Mouse (Mus musculus) intestine, embryonic 15.5 days (tissue): ENCODE data around the gene Syt14. TPM values are rescaled to one million over a fixed set of nuclear protein-coding genes. Genes with fewer than 3 reads are reported as not detected.

Experiments
- ATAC-seq: fragments of 200-750 bp; cut with Nextera tagmentation; 2 replicates; pipeline ENCODE4 v1.8.0; 2017; ENCODE audit warnings: moderate TSS enrichment, moderate library complexity
- H3K27ac ChIP-seq: fragments of 300-500 bp; sonication (generic); 2 replicates; pipeline ENCODE4 v1.5.1; 2015; ENCODE audit warnings: mild to moderate bottlenecking, inconsistent platforms
- H3K27me3 ChIP-seq: fragments of 300-500 bp; sonication (generic); replicated peaks from 2 replicates; pipeline ENCODE4 v1.6.1; 2015; ENCODE audit warnings: inconsistent platforms
- H3K36me3 ChIP-seq: fragments of 300-500 bp; sonication (generic); 2 replicates; pipeline ENCODE4 v1.6.1; 2015; ENCODE audit warnings: inconsistent platforms
- H3K4me1 ChIP-seq: fragments of 300-500 bp; sonication (generic); replicated peaks from 2 replicates; pipeline ENCODE4 v1.6.1; 2015; ENCODE audit warnings: inconsistent platforms
- H3K4me2 ChIP-seq: fragments of 300-500 bp; sonication (generic); replicated peaks from 2 replicates; pipeline ENCODE4 v1.6.1; 2015; ENCODE audit warnings: mild to moderate bottlenecking, inconsistent platforms
- H3K4me3 ChIP-seq: fragments of 300-500 bp; sonication (generic); replicated peaks from 2 replicates; pipeline ENCODE4 v1.5.1; 2015; ENCODE audit warnings: inconsistent platforms
- H3K9ac ChIP-seq: fragments of 300-500 bp; sonication (generic); 2 replicates; pipeline ENCODE4 v1.6.1; 2015; ENCODE audit warnings: inconsistent platforms
- H3K9me3 ChIP-seq: fragments of 300-500 bp; sonication (generic); 2 replicates; pipeline ENCODE4 v1.6.1; 2016; ENCODE audit warnings: inconsistent platforms
- WGBS: fragments of 180-500 bp; shearing (Covaris S2); methylation state at CpG from one replicate; pipeline ENCODE4 v1.1.7; 2015; 5-methylcytosine and 5-hydroxymethylcytosine counted together
- polyA plus RNA-seq: library from polyadenylated mRNA; unstranded; fragments of >200 nt; fragmentation: Nextera tagmentation; extraction: Ambion mirVana; gene quantifications from 2 replicates; pipeline ENCODE4 v1.2.1, GENCODE M21; 2015

The Syt14 gene
- polyA plus RNA-seq, 1 experiment from 2014 or later: 2.3 TPM

GRCm38 (mm10) chr1:193024311-193024710 is 11.3 kb downstream of the Syt14 start:
- ATAC-seq: peak; percentile 74
- Histone ChIP-seq H3K36me3 (no peaks in the 10 kb centered on the region), H3K27me3 (no peaks in the 10 kb centered on the region), H3K4me2 (no peak overlapping the region), H3K9ac (no peak overlapping the region), H3K4me3 (no peak overlapping the region), H3K9me3 (no peaks in the 10 kb centered on the region), H3K27ac (no peak overlapping the region), H3K4me1 (0 out of 2 replicates have a peak, but pooled peaks cover 3% of the 10 kb centered on the region)
- 48% methylated on average over 1 of the region's 1 CpGs for WGBS

- Histone ChIP-seq H3K36me3 (no peaks in the 10 kb centered on the region), H3K9me3 (no peaks in the 10 kb centered on the region), H3K27me3 (no peaks in the 10 kb centered on the region), H3K4me2 (no peak overlapping the region), H3K4me1 (no peaks in the 10 kb centered on the region), H3K4me3 (no peak overlapping the region), H3K9ac (no peak overlapping the region), H3K27ac (no peak overlapping the region)
- WGBS: 90% methylated on average over 2 of the region's 2 CpGs
- no peak for ATAC-seq
Observed at GRCm38 (mm10) chr1:193012351-193012750, 23.2 kb downstream of the Syt14 start.

- WGBS: 80% methylated on average over 3 of the region's 3 CpGs
- H3K4me1 ChIP-seq: no peaks in the 10 kb centered on the region
- H3K4me3 ChIP-seq: no peak overlapping the region
- H3K9me3 ChIP-seq: no peaks in the 10 kb centered on the region
- H3K36me3 ChIP-seq: no peaks in the 10 kb centered on the region
- H3K27me3 ChIP-seq: no peaks in the 10 kb centered on the region
- no peak overlapping the region for H3K9ac ChIP-seq
- no peak overlapping the region for H3K4me2 ChIP-seq
- H3K27ac ChIP-seq: no peak overlapping the region
- peak; percentile 65; the same call in 1 of the 2 replicates for ATAC-seq
Observed at GRCm38 (mm10) chr1:193011000-193011769, 24.4 kb downstream of the Syt14 start.

GRCm38 (mm10) chr1:193004581-193004980 is 31.0 kb downstream of the Syt14 start:
- no peak overlapping the region for H3K27ac ChIP-seq
- no peak for ATAC-seq
- no peak overlapping the region for H3K4me3 ChIP-seq

DNA sequence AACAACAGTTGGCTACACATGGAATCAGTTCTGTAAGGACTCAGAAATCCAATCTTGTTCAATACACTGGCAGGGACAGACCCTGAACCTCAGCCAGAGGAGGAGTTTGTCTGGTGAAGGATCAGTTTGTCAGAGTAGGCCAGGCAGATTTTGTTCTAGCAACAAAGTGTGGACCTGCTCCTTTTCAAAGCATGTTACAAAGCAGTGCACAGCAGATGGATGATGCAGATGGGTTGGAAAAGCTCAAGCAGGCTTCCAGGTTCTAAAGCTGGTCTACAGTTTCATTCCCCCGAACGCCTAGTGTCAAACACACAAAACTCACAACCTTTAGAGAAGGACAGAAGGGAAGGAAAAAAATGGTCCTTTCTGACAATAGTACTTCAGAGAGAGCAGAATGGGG is 31.6 kb downstream of the Syt14 start:
- ATAC-seq: no peak
- no peak overlapping the region for H3K9ac ChIP-seq
- 74% methylated on average over 2 of the region's 2 CpGs for WGBS
- no peaks in the 10 kb centered on the region for H3K36me3 ChIP-seq
- no peaks in the 10 kb centered on the region for H3K27me3 ChIP-seq
- H3K27ac ChIP-seq: no peak overlapping the region
- no peaks in the 10 kb centered on the region; the same call in 1 of the 2 replicates for H3K4me1 ChIP-seq
- H3K4me2 ChIP-seq: no peak overlapping the region
- H3K9me3 ChIP-seq: no peaks in the 10 kb centered on the region
- H3K4me3 ChIP-seq: no peak overlapping the region

More at GRCm38 (mm10) chr1:193004581-193004980, 31.0 kb downstream of the Syt14 start:
- Histone ChIP-seq H3K27me3 (no peaks in the 10 kb centered on the region), H3K36me3 (no peaks in the 10 kb centered on the region), H3K9me3 (no peaks in the 10 kb centered on the region), H3K9ac (no peak overlapping the region), H3K4me1 (no peaks in the 10 kb centered on the region; the same call in 1 of the 2 replicates), H3K4me2 (no peak overlapping the region)
- WGBS: 86% methylated on average over 1 of the region's 1 CpGs

DNA sequence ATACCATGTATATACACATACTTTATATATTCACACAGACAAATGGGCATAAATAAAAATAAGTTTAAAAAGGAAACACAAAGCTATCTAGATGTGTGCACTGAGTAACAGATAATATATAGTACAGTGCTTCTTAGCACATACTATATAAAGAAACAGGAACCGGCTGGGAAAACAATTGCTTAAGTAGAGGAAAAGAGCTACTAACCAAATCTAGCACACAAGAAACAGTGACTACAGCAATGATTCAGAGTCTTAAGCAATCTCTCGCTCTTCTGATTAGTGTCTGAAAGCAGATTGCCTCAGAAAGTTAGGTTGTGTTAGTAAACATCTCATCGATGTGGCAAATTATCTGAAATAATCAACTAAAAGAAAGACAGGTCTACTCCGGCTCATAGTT is 33.3 kb downstream of the Syt14 start:
- H3K27ac ChIP-seq: no peak overlapping the region
- WGBS: 86% methylated on average over 4 of the region's 4 CpGs
- H3K36me3 ChIP-seq: no peaks in the 10 kb centered on the region
- H3K4me2 ChIP-seq: no peak overlapping the region
- no peak for ATAC-seq
- H3K27me3 ChIP-seq: no peaks in the 10 kb centered on the region
- H3K4me3 ChIP-seq: no peak overlapping the region
- H3K9me3 ChIP-seq: no peaks in the 10 kb centered on the region
- H3K4me1 ChIP-seq: no peaks in the 10 kb centered on the region; the same call in 1 of the 2 replicates
- H3K9ac ChIP-seq: no peak overlapping the region

GRCm38 (mm10) chr1:193001587-193001986 is 34.0 kb downstream of the Syt14 start:
- Histone ChIP-seq H3K4me3 (no peak overlapping the region), H3K4me1 (no peaks in the 10 kb centered on the region; the same call in 1 of the 2 replicates), H3K9ac (no peak overlapping the region), H3K36me3 (no peaks in the 10 kb centered on the region), H3K9me3 (no peaks in the 10 kb centered on the region), H3K27ac (no peak overlapping the region), H3K27me3 (no peaks in the 10 kb centered on the region), H3K4me2 (no peak overlapping the region)
- 74% methylated on average over 2 of the region's 2 CpGs for WGBS
- ATAC-seq: peak; percentile 88

- no peaks in the 10 kb centered on the region for H3K36me3 ChIP-seq
- no peaks in the 10 kb centered on the region; the same call in 1 of the 2 replicates for H3K4me1 ChIP-seq
- H3K4me3 ChIP-seq: no peak overlapping the region
- no peak overlapping the region for H3K27ac ChIP-seq
- H3K9me3 ChIP-seq: no peaks in the 10 kb centered on the region
- no peak overlapping the region for H3K9ac ChIP-seq
- peak; percentile 66; the same call in 1 of the 2 replicates for ATAC-seq
- no peak overlapping the region for H3K4me2 ChIP-seq
- no peaks in the 10 kb centered on the region for H3K27me3 ChIP-seq
Observed at GRCm38 (mm10) chr1:193000908-193001307, 34.7 kb downstream of the Syt14 start.

- Histone ChIP-seq H3K4me1 (no peaks in the 10 kb centered on the region), H3K4me2 (no peak overlapping the region), H3K27me3 (no peaks in the 10 kb centered on the region), H3K9ac (no peak overlapping the region), H3K36me3 (no peaks in the 10 kb centered on the region), H3K4me3 (no peak overlapping the region), H3K27ac (no peak overlapping the region), H3K9me3 (no peaks in the 10 kb centered on the region)
- ATAC-seq: peak; percentile 90
- 75% methylated on average over 2 of the region's 2 CpGs for WGBS
Observed at GRCm38 (mm10) chr1:192994179-192994873, 41.2 kb downstream of the Syt14 start.

DNA sequence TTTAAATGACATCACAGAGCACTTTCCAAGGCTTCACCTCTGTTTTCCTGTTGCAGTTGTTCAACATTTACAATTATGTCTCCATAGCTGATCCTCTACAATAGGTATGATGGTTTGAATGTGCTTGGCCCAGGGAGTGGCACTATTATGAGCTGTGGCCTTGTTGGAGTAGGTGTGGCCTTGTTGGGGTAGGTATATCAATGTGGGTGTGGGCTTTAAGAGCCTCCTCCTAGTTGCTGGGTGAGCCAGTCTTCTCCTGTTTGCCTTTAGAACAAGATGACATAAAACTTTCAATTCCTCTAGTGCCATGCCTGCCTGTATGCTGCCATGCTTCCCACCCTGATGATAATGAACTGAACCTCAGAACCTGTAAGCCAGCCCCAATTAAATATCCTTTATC is 42.1 kb downstream of the Syt14 start:
- Histone ChIP-seq H3K9me3 (no peaks in the 10 kb centered on the region), H3K4me2 (no peak overlapping the region), H3K4me3 (no peak overlapping the region), H3K27me3 (no peaks in the 10 kb centered on the region), H3K4me1 (no peaks in the 10 kb centered on the region), H3K27ac (no peak overlapping the region), H3K9ac (no peak overlapping the region), H3K36me3 (no peaks in the 10 kb centered on the region)
- peak; percentile 88 for ATAC-seq

- Histone ChIP-seq H3K9ac (no peak overlapping the region), H3K9me3 (no peaks in the 10 kb centered on the region), H3K36me3 (no peaks in the 10 kb centered on the region), H3K4me1 (no peaks in the 10 kb centered on the region), H3K27me3 (no peaks in the 10 kb centered on the region), H3K4me3 (no peak overlapping the region), H3K4me2 (no peak overlapping the region), H3K27ac (no peak overlapping the region)
- ATAC-seq: no peak
- 88% methylated on average over 3 of the region's 3 CpGs for WGBS
Observed at GRCm38 (mm10) chr1:192987203-192987602, 48.4 kb downstream of the Syt14 start.

GRCm38 (mm10) chr1:192986481-192986880 is 49.1 kb downstream of the Syt14 start:
- 59% methylated on average over 3 of the region's 3 CpGs for WGBS
- no peak overlapping the region for H3K4me3 ChIP-seq
- H3K4me2 ChIP-seq: no peak overlapping the region
- H3K4me1 ChIP-seq: no peaks in the 10 kb centered on the region
- ATAC-seq: no peak
- no peaks in the 10 kb centered on the region for H3K27me3 ChIP-seq
- H3K27ac ChIP-seq: no peak overlapping the region
- no peaks in the 10 kb centered on the region for H3K36me3 ChIP-seq
- no peaks in the 10 kb centered on the region for H3K9me3 ChIP-seq
- H3K9ac ChIP-seq: no peak overlapping the region
